Mouse (Mus musculus) stomach, postnatal 0 days (tissue): Measurements from ENCODE around the gene Hpn.

Experiments used
- CTCF ChIP-seq: IDR thresholded peaks from 2 replicates; pipeline ENCODE4 v1.5.1; 2016; ENCODE audit warnings: antibody characterized with exemption, low read depth, mild to moderate bottlenecking, moderate library complexity
- EP300 ChIP-seq: optimal IDR thresholded peaks from 2 replicates; pipeline ENCODE3; 2016; ENCODE audit warnings: antibody characterized with exemption

DNA sequence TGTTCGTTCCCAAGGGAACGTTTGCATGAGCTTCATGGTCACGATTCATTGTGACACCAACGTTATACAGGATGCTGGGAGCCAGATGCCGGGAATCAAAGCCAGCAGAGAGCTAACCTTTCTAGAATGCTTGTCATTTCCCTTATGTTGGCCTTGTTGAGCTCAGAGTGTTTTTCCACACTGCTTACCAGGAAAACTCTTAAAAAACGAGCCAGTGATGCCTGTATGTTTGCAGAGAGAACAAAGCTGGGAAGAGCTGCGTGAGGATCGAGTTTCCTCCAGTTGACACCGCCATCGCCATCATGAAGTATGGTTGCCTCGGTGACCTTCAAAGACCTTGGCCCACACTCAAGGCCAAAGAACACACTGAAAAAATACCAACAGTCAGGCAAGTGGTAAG is 47.2 kb upstream of the Hpn start:
- TF ChIP-seq CTCF (no peak), EP300 (no peak)
